Mouse (Mus musculus): ENCODE results near the gene Numbl. TPM values are rescaled to one million over a fixed set of nuclear protein-coding genes. Genes with fewer than 3 reads are reported as not detected.

Numbl gene
- total and polyA plus RNA-seq, 3 experiments: 0.81 to 2.9 (median 2.3) TPM

DNA sequence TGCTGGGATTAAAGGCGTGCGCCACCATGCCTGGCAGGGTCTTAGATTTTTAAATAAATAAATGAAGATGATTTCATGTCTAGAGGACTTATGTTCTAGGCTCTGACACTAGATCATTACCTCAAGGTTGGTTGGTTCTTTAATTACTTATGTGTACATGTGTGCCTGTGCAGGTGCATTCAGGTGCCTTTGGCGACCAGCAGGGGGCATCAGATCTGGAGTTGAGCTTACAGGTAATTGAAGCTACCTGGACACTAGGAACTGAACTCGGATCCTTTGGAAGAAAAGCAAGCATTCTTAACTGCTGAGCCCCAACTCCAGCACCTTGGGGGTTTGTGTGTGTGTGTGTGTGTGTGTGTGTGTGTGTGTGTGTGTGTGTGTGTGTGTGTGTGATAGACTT is 27.5 kb upstream of the Numbl start:
- Histone ChIP-seq H3K9me3 (replicated peaks; ENCODE audit: low read length) (no peaks in the 10 kb centered on the region), H3K27me3 (replicated peaks) (no peaks in the 10 kb centered on the region), H3K27ac (ENCODE audit: insufficient read depth, low read depth) (no peak overlapping the region), H3K79me2 (replicated peaks; ENCODE audit: control insufficient read depth, extremely low read depth, insufficient read depth, poor library complexity, severe bottlenecking) (peaks cover 10% of the 10 kb centered on the region; the same call in 1 of the 2 replicates), H3K4me3 (replicated peaks in 1 of 3; ENCODE audit: low read depth in 2 of 3, low read length in 2 of 3, poor library complexity in 1 of 3) (no peak overlapping the region), H3K36me3 (replicated peaks in 1 of 2; ENCODE audit: control insufficient read depth in 1 of 2, insufficient read depth in 1 of 2, low read length in 1 of 2) (peaks cover 2 to 7% of the 10 kb centered on the region in 2 experiments), H3K4me2 (ENCODE audit: insufficient read depth, low read depth, poor library complexity, severe bottlenecking) (no peak overlapping the region), H3K9ac (ENCODE audit: insufficient read depth, low read depth) (no peak overlapping the region), H3K4me1 (ENCODE audit: control insufficient read depth in 1 of 2, insufficient read depth in 2 of 2) (peaks cover 16 to 43% of the 10 kb centered on the region in 2 experiments)
- no peak for DNase-seq (ENCODE audit: extremely low read depth)
- dilution Hi-C loops (cut with MboI; ENCODE audit: extremely low pct_ligation_motif_present, extremely low pct_unique_long_range_greater_than_20kb, low sequenced_read_pairs): no loop called here
- in situ Hi-C loops (cut with MboI; ENCODE audit: low pct_ligation_motif_present, low pct_unique_long_range_greater_than_20kb, low sequenced_read_pairs): no loop called here
- TF ChIP-seq SMC3 (IDR thresholded peaks at IDR 0.05; ENCODE audit: low read depth, low read length) (peak; percentile 17; the same call in 1 of the 2 replicates), MXI1 (IDR thresholded peaks at IDR 0.05; ENCODE audit: low read depth, low read length) (no peak), CTCF (conservative IDR thresholded peaks at IDR 0.05 in 1 of 2, IDR thresholded peaks at IDR 0.05 in 1 of 2; ENCODE audit: low read depth in 2 of 2, low read length in 2 of 2) (peak; percentile 33 to 57; a peak in 3 of 4 replicates)

GRCm38 (mm10) chr7:27231693-27232331 is 26.4 kb upstream of the Numbl start:
- dilution Hi-C loops (cut with MboI; ENCODE audit: extremely low pct_ligation_motif_present, extremely low pct_unique_long_range_greater_than_20kb, low sequenced_read_pairs) (no loop called here), in situ Hi-C loops (cut with MboI; ENCODE audit: low pct_ligation_motif_present, low pct_unique_long_range_greater_than_20kb, low sequenced_read_pairs) (no loop called here)
- no peak overlapping the region for H3K27ac ChIP-seq (ENCODE audit: insufficient read depth, low read depth)
- DNase-seq (ENCODE audit: extremely low read depth): no peak
- TF ChIP-seq RCOR1 (conservative IDR thresholded peaks at IDR 0.05; ENCODE audit: low read depth, low read length) (no peak), IRF4 (IDR thresholded peaks at IDR 0.05; ENCODE audit: low read depth, low read length) (peak; percentile 76), JUND (conservative IDR thresholded peaks at IDR 0.05; ENCODE audit: low read depth, low read length) (peak; percentile 28; the same call in 1 of the 2 replicates), JUN (IDR thresholded peaks at IDR 0.05; ENCODE audit: insufficient read depth, low read depth, low read length) (peak; percentile 6; the same call in 1 of the 2 replicates), ETS1 (conservative IDR thresholded peaks at IDR 0.05; ENCODE audit: low read depth, low read length) (no peak), MAX (IDR thresholded peaks at IDR 0.05; ENCODE audit: low read length) (no peak)
- no peak overlapping the region for H3K4me3 ChIP-seq (replicated peaks in 1 of 3; ENCODE audit: low read depth in 2 of 3, low read length in 2 of 3, poor library complexity in 1 of 3)
- H3K27me3 ChIP-seq (replicated peaks): no peaks in the 10 kb centered on the region
- peaks cover 3% of the 10 kb centered on the region; the same call in 1 of the 2 replicates for H3K79me2 ChIP-seq (replicated peaks; ENCODE audit: control insufficient read depth, extremely low read depth, insufficient read depth, poor library complexity, severe bottlenecking)
- H3K4me1 ChIP-seq (ENCODE audit: control insufficient read depth in 1 of 2, insufficient read depth in 2 of 2): peaks cover 12 to 33% of the 10 kb centered on the region in 2 experiments
- H3K9me3 ChIP-seq (replicated peaks; ENCODE audit: low read length): no peaks in the 10 kb centered on the region
- no peak overlapping the region for H3K9ac ChIP-seq (ENCODE audit: insufficient read depth, low read depth)
- no peak overlapping the region for H3K4me2 ChIP-seq (ENCODE audit: insufficient read depth, low read depth, poor library complexity, severe bottlenecking)
- peaks cover 3 to 13% of the 10 kb centered on the region in 2 experiments for H3K36me3 ChIP-seq (replicated peaks in 1 of 2; ENCODE audit: control insufficient read depth in 1 of 2, insufficient read depth in 1 of 2, low read length in 1 of 2)

GRCm38 (mm10) chr7:27232781-27233281 is 25.4 kb upstream of the Numbl start, which contains the start of gene Coq8b:
Coq8b (plus strand) TSS chr7:27233023.
- peak within 1 kb of the TSS; percentile 75 for H3K9ac ChIP-seq (ENCODE audit: insufficient read depth, low read depth)
- H3K36me3 ChIP-seq (replicated peaks in 1 of 2; ENCODE audit: control insufficient read depth in 1 of 2, insufficient read depth in 1 of 2, low read length in 1 of 2): peaks cover 5 to 21% of the 10 kb centered on the region in 2 experiments
- H3K27me3 ChIP-seq (replicated peaks): no peaks in the 10 kb centered on the region
- peaks cover 12 to 24% of the 10 kb centered on the region in 2 experiments for H3K4me1 ChIP-seq (ENCODE audit: control insufficient read depth in 1 of 2, insufficient read depth in 2 of 2)
- H3K27ac ChIP-seq (ENCODE audit: insufficient read depth, low read depth): no peak within 1 kb of the TSS
- H3K4me2 ChIP-seq (ENCODE audit: insufficient read depth, low read depth, poor library complexity, severe bottlenecking): peak within 1 kb of the TSS; percentile 91
- H3K4me3 ChIP-seq (replicated peaks in 1 of 3; ENCODE audit: low read depth in 2 of 3, low read length in 2 of 3, poor library complexity in 1 of 3): peak within 1 kb of the TSS; percentile 67 to 92 (median 75)
- in situ Hi-C loops (cut with MboI; ENCODE audit: low pct_ligation_motif_present, low pct_unique_long_range_greater_than_20kb, low sequenced_read_pairs) (no loop called here), dilution Hi-C loops (cut with MboI; ENCODE audit: extremely low pct_ligation_motif_present, extremely low pct_unique_long_range_greater_than_20kb, low sequenced_read_pairs) (no loop called here)
- no peaks in the 10 kb centered on the region for H3K79me2 ChIP-seq (replicated peaks; ENCODE audit: control insufficient read depth, extremely low read depth, insufficient read depth, poor library complexity, severe bottlenecking)
- no peaks in the 10 kb centered on the region for H3K9me3 ChIP-seq (replicated peaks; ENCODE audit: low read length)
- peak; percentile 96 for DNase-seq (ENCODE audit: extremely low read depth)
- TF ChIP-seq POLR2A (IDR thresholded peaks at IDR 0.05; ENCODE audit: low read depth, low read length) (peak; percentile 65), JUND (conservative IDR thresholded peaks at IDR 0.05; ENCODE audit: low read depth, low read length) (no peak), USF2 (conservative IDR thresholded peaks at IDR 0.05; ENCODE audit: low read depth, low read length) (no peak), EP300 (IDR thresholded peaks at IDR 0.05; ENCODE audit: low read length) (no peak), TBP (conservative IDR thresholded peaks at IDR 0.05; ENCODE audit: low read depth, low read length) (peak; percentile 75), USF1 (IDR thresholded peaks at IDR 0.05; ENCODE audit: low read depth, low read length) (peak; percentile 43), POLR2AphosphoS2 (IDR thresholded peaks at IDR 0.05; ENCODE audit: low read depth, low read length) (no peak), MAX (IDR thresholded peaks at IDR 0.05; ENCODE audit: low read length) (peak; percentile 70), SMC3 (IDR thresholded peaks at IDR 0.05; ENCODE audit: low read depth, low read length) (no peak), RAD21 (IDR thresholded peaks at IDR 0.05; ENCODE audit: low read depth, low read length) (no peak), TCF12 (IDR thresholded peaks at IDR 0.05; ENCODE audit: low read depth, low read length) (no peak), RCOR1 (conservative IDR thresholded peaks at IDR 0.05; ENCODE audit: low read depth, low read length) (0 out of 2 replicates have a peak, but pooled peaks have one; percentile 56), MAZ (IDR thresholded peaks at IDR 0.05; ENCODE audit: low read depth, low read length) (no peak), HCFC1 (IDR thresholded peaks at IDR 0.05; ENCODE audit: low read depth, low read length) (peak; percentile 53), ZMIZ1 (IDR thresholded peaks at IDR 0.05; ENCODE audit: low read depth, low read length) (peak; percentile 24; the same call in 1 of the 2 replicates), BHLHE40 (IDR thresholded peaks at IDR 0.05; ENCODE audit: low read depth, low read length) (peak; percentile 98), CHD1 (IDR thresholded peaks at IDR 0.05; ENCODE audit: low read depth, low read length) (no peak), E2F4 (IDR thresholded peaks at IDR 0.05; ENCODE audit: insufficient replicate concordance, low read depth, low read length) (no peak), JUN (IDR thresholded peaks at IDR 0.05; ENCODE audit: insufficient read depth, low read depth, low read length) (no peak), MYC (IDR thresholded peaks at IDR 0.05; ENCODE audit: low read depth, low read length) (no peak)
